Mouse (Mus musculus): ENCODE measurements around the gene Olfr49.

- no peak for TF ChIP-seq CTCF (IDR thresholded peaks at IDR 0.05; ENCODE audit: extremely low read depth, insufficient read depth, low read length)
- TF ChIP-seq POLR2A (IDR thresholded peaks at IDR 0.05; ENCODE audit: extremely low read depth, insufficient read depth, low read length), result no peak
Measured at GRCm38 (mm10) chr14:54236881-54237280, 47.9 kb downstream of the Olfr49 start.
